Mouse (Mus musculus): ENCODE data around the gene Cdh4. TPM values are rescaled to one million over a fixed set of nuclear protein-coding genes. Genes with fewer than 3 reads are reported as not detected.

The Cdh4 gene
- polyA plus RNA-seq, 1 experiment = 3.2 TPM

GRCm38 (mm10) chr2:179937091-179937490 is 494.9 kb downstream of the Cdh4 start:
- no peak overlapping the region for H3K27ac ChIP-seq (ENCODE audit: insufficient read depth, low read length)
- no peaks in the 10 kb centered on the region for H3K4me1 ChIP-seq (ENCODE audit: control insufficient read depth, insufficient read depth, low read length)
- no peak overlapping the region for H3K4me3 ChIP-seq (ENCODE audit: insufficient read depth, low read length)
- TF ChIP-seq CTCF (IDR thresholded peaks at IDR 0.05; ENCODE audit: borderline replicate concordance, insufficient read depth, low read length) = no peak
- TF ChIP-seq POLR2A (IDR thresholded peaks at IDR 0.05; ENCODE audit: low read depth, low read length) = no peak

- TF ChIP-seq CTCF (IDR thresholded peaks at IDR 0.05; ENCODE audit: borderline replicate concordance, insufficient read depth, low read length) (no peak), POLR2A (IDR thresholded peaks at IDR 0.05; ENCODE audit: low read depth, low read length) (no peak)
- Histone ChIP-seq H3K4me1 (ENCODE audit: control insufficient read depth, insufficient read depth, low read length) (no peaks in the 10 kb centered on the region), H3K27ac (ENCODE audit: insufficient read depth, low read length) (no peak overlapping the region), H3K4me3 (ENCODE audit: insufficient read depth, low read length) (no peak overlapping the region)
Observed at GRCm38 (mm10) chr2:179941696-179942095, 499.5 kb downstream of the Cdh4 start.

GRCm38 (mm10) chr2:179945051-179945450 is 502.8 kb downstream of the Cdh4 start:
- no peak for TF ChIP-seq POLR2A (IDR thresholded peaks at IDR 0.05; ENCODE audit: low read depth, low read length)
- TF ChIP-seq CTCF (IDR thresholded peaks at IDR 0.05; ENCODE audit: borderline replicate concordance, insufficient read depth, low read length) = no peak
- no peak overlapping the region for H3K4me3 ChIP-seq (ENCODE audit: insufficient read depth, low read length)
- no peaks in the 10 kb centered on the region for H3K4me1 ChIP-seq (ENCODE audit: control insufficient read depth, insufficient read depth, low read length)
- H3K27ac ChIP-seq (ENCODE audit: insufficient read depth, low read length) = no peak overlapping the region

GRCm38 (mm10) chr2:179946496-179946895 is 504.3 kb downstream of the Cdh4 start:
- Histone ChIP-seq H3K4me3 (ENCODE audit: insufficient read depth, low read length) (no peak overlapping the region), H3K27ac (ENCODE audit: insufficient read depth, low read length) (no peak overlapping the region), H3K4me1 (ENCODE audit: control insufficient read depth, insufficient read depth, low read length) (no peaks in the 10 kb centered on the region)
- TF ChIP-seq CTCF (IDR thresholded peaks at IDR 0.05; ENCODE audit: borderline replicate concordance, insufficient read depth, low read length) (no peak), POLR2A (IDR thresholded peaks at IDR 0.05; ENCODE audit: low read depth, low read length) (no peak)

GRCm38 (mm10) chr2:179947607-179948006 is 505.4 kb downstream of the Cdh4 start:
- H3K4me3 ChIP-seq (ENCODE audit: insufficient read depth, low read length) = no peak overlapping the region
- no peak for TF ChIP-seq CTCF (IDR thresholded peaks at IDR 0.05; ENCODE audit: borderline replicate concordance, insufficient read depth, low read length)
- no peak for TF ChIP-seq POLR2A (IDR thresholded peaks at IDR 0.05; ENCODE audit: low read depth, low read length)
- no peaks in the 10 kb centered on the region for H3K4me1 ChIP-seq (ENCODE audit: control insufficient read depth, insufficient read depth, low read length)
- H3K27ac ChIP-seq (ENCODE audit: insufficient read depth, low read length) = no peak overlapping the region

GRCm38 (mm10) chr2:179948820-179949219 is 506.6 kb downstream of the Cdh4 start:
- TF ChIP-seq CTCF (IDR thresholded peaks at IDR 0.05; ENCODE audit: borderline replicate concordance, insufficient read depth, low read length) = no peak
- TF ChIP-seq POLR2A (IDR thresholded peaks at IDR 0.05; ENCODE audit: low read depth, low read length) = no peak
- no peaks in the 10 kb centered on the region for H3K4me1 ChIP-seq (ENCODE audit: control insufficient read depth, insufficient read depth, low read length)
- H3K4me3 ChIP-seq (ENCODE audit: insufficient read depth, low read length) = no peak overlapping the region
- H3K27ac ChIP-seq (ENCODE audit: insufficient read depth, low read length) = no peak overlapping the region

Data from embryonic fibroblast, embryonic 13.5 days (primary cell).